Mouse (Mus musculus) liver, embryonic 14.5 days (tissue): ENCODE results near the gene Rmdn2. TPM values are rescaled to one million over a fixed set of nuclear protein-coding genes. Genes with fewer than 3 reads are reported as not detected.
A peak's percentile ranks its signal among the peaks of the same experiment; 100 is the strongest.

Experiments
- ATAC-seq: fragments of 200-750 bp; cut with Nextera tagmentation; 2 replicates; pipeline ENCODE4 v1.8.0; 2017; ENCODE audit warnings: moderate number of reproducible peaks, mild to moderate bottlenecking, moderate library complexity; ENCODE audit not compliant: insufficient read depth
- DNase-seq, 3 experiments: peaks; one replicate each; pipeline ENCODE4 v3.0.0-alpha.2; 2012 to 2013; ENCODE audit warnings: low read depth in 3 of 3, low spot score in 3 of 3
- H3K27ac ChIP-seq: fragments of 300-500 bp; sonication (generic); 2 replicates; pipeline ENCODE4 v1.5.1; 2014; ENCODE audit warnings: moderate library complexity, mild to moderate bottlenecking, control low read depth, inconsistent platforms
- H3K27me3 ChIP-seq: fragments of 300-500 bp; sonication (generic); 2 replicates; pipeline ENCODE4 v1.6.1; 2014; ENCODE audit warnings: mild to moderate bottlenecking, low read length, moderate library complexity; ENCODE audit not compliant: control insufficient read depth, insufficient read depth
- H3K36me3 ChIP-seq: fragments of 300-500 bp; sonication (generic); replicated peaks from 2 replicates; pipeline ENCODE4 v1.6.1; 2014; ENCODE audit warnings: low read depth; ENCODE audit not compliant: control insufficient read depth, insufficient read depth
- H3K4me1 ChIP-seq, 2 experiments: fragments of 200-500 bp in 1 of 2; fragments of 300-500 bp in 1 of 2; sonication (generic) in 1 of 2; replicated peaks; 2 replicates each; pipeline ENCODE4 v1.6.1; 2012 to 2014; ENCODE audit warnings: antibody characterized with exemption in 1 of 2, inconsistent platforms in 1 of 2, low read length in 1 of 2; ENCODE audit not compliant: control insufficient read depth in 2 of 2, insufficient read depth in 2 of 2
- H3K4me2 ChIP-seq: fragments of 300-500 bp; sonication (generic); 2 replicates; pipeline ENCODE4 v1.6.1; 2014; ENCODE audit warnings: low read depth, mild to moderate bottlenecking, control low read depth, moderate library complexity
- H3K4me3 ChIP-seq, 2 experiments: fragments of 200-500 bp in 1 of 2; fragments of 300-500 bp in 1 of 2; sonication (generic) in 1 of 2; 2 replicates each; pipeline ENCODE4 v1.5.1; 2012 to 2014; ENCODE audit warnings: low read depth in 2 of 2, low read length in 2 of 2, mild to moderate bottlenecking in 2 of 2, control low read depth in 1 of 2, inconsistent platforms in 1 of 2, moderate library complexity in 1 of 2; ENCODE audit not compliant: insufficient read depth in 1 of 2
- H3K9ac ChIP-seq: fragments of 300-500 bp; sonication (generic); replicated peaks from 2 replicates; pipeline ENCODE4 v1.6.1; 2014; ENCODE audit warnings: mild to moderate bottlenecking, control low read depth, moderate library complexity
- H3K9me3 ChIP-seq: fragments of 300-500 bp; sonication (generic); 2 replicates; pipeline ENCODE4 v1.6.1; 2016; ENCODE audit warnings: low read length, mixed read lengths; ENCODE audit not compliant: control insufficient read depth
- CTCF ChIP-seq: IDR thresholded peaks from 2 replicates; pipeline ENCODE4 v1.5.1; 2016; ENCODE audit warnings: antibody characterized with exemption, low read depth, control low read depth
- EP300 ChIP-seq: IDR thresholded peaks from 2 replicates; pipeline ENCODE4 v1.6.1; 2016; ENCODE audit warnings: antibody characterized with exemption, low read depth
- WGBS: fragments of 180-500 bp; shearing (Covaris S2); extraction: QIAGEN DNeasy Blood & Tissue Kit; methylation state at CpG from one replicate; pipeline ENCODE4 v1.1.7; 2014; ENCODE audit not compliant: insufficient replicate concordance; 5-methylcytosine and 5-hydroxymethylcytosine counted together
- polyA plus RNA-seq, 2 experiments: library from polyadenylated mRNA; depleted of rRNA in 1 of 2; stranded (reverse) in 1 of 2; unstranded in 1 of 2; fragments of >200 nt; fragmentation: Nextera tagmentation in 1 of 2; extraction: Ambion mirVana in 1 of 2; gene quantifications; 2 replicates each; pipeline versions ENCODE4 v1.2.1 to v1.2.3; 2012 to 2014

Rmdn2 gene
- polyA plus RNA-seq, 2 experiments, result 2.2 to 3.1 TPM

DNA sequence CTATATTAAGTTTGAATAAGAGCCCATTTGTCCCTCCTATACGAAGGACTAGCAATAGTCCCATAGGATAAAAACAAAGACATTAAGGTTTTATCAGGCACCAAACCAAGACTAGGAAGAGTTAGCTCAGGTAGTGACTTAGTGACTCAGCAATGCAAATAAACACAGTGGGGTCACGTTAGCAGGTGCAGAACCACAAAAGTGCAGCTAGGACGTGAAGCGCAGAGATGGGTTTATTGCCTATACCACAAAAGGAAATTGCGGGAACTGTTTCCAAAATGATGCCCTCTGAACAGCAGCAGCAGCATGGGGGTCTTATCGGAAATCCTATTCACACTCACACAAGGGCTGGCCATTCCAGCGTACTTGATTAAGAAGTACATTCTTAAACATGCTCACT lies 8.2 kb upstream of the Rmdn2 start:
- no peaks in the 10 kb centered on the region for H3K9me3 ChIP-seq
- H3K4me3 ChIP-seq, result no peak overlapping the region
- DNase-seq (no peak), ATAC-seq (no peak)
- H3K4me1 ChIP-seq, result 0 out of 4 replicates have a peak, but pooled peaks cover 0 to 2% of the 10 kb centered on the region in 2 experiments
- no peaks in the 10 kb centered on the region for H3K36me3 ChIP-seq
- H3K27me3 ChIP-seq, result no peaks in the 10 kb centered on the region
- no peak overlapping the region for H3K9ac ChIP-seq
- 56% methylated on average over 7 of the region's 7 CpGs for WGBS
- TF ChIP-seq EP300, result no peak
- no peak for TF ChIP-seq CTCF
- no peak overlapping the region for H3K4me2 ChIP-seq
- H3K27ac ChIP-seq, result no peak overlapping the region

DNA sequence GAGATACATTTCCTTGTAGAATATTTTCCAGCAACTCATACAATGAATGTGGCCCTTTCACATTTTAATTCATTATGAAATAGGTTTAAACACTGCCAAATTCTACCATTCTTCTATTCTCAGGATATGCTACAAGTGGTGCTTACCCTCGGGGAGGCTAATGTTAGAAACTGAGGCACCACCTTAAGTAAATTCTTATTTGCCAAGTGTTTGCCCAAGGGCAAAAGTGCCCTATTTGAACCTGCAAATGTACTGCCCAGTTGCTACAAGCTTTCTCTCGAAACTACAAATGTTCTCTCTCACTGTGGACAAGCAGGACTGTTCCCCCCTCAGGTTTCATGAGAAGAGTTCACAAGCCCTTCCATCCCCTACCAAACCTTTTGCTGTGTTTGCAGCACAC lies 5.9 kb upstream of the Rmdn2 start:
- H3K4me2 ChIP-seq, result no peak overlapping the region
- H3K9me3 ChIP-seq, result no peaks in the 10 kb centered on the region
- peaks cover 0 to 2% of the 10 kb centered on the region in 2 experiments; a peak in 2 of 4 replicates for H3K4me1 ChIP-seq
- DNase-seq (no peak), ATAC-seq (no peak)
- no peak for TF ChIP-seq CTCF
- TF ChIP-seq EP300, result no peak
- H3K9ac ChIP-seq, result no peak overlapping the region
- no peaks in the 10 kb centered on the region for H3K36me3 ChIP-seq
- no peaks in the 10 kb centered on the region for H3K27me3 ChIP-seq
- no peak overlapping the region for H3K4me3 ChIP-seq
- no peak overlapping the region for H3K27ac ChIP-seq
- 38% methylated on average over 2 of the region's 2 CpGs for WGBS

DNA sequence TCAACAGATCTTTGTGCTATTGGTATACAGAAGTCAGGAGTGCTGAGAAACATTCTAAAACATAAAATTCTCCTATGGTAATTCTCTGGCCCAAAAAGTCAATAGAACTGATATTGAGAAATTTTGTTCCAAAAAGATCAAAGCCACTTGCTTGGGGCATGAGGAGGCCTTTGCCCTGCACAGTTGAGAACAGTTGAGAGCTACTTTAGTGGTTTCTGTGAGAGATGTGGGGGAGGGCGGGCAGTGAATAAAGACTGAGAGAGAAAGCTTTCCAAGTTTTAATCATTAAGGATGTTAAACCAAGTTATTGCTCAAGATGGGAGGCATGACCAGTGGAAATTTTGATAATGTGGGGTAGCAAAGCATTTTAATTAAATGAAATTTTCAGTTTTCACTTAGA lies 2.0 kb upstream of the Rmdn2 start:
- DNase-seq, result no peak
- TF ChIP-seq EP300 (no peak), CTCF (no peak)
- Histone ChIP-seq H3K4me1 (peaks cover 0 to 4% of the 10 kb centered on the region in 2 experiments; a peak in 3 of 4 replicates), H3K4me2 (no peak overlapping the region), H3K4me3 (no peak overlapping the region), H3K9me3 (no peaks in the 10 kb centered on the region), H3K36me3 (no peaks in the 10 kb centered on the region), H3K27ac (no peak overlapping the region), H3K27me3 (no peaks in the 10 kb centered on the region), H3K9ac (no peak overlapping the region)
- WGBS, result 39% methylated on average over 1 of the region's 1 CpGs
- no peak for ATAC-seq

DNA sequence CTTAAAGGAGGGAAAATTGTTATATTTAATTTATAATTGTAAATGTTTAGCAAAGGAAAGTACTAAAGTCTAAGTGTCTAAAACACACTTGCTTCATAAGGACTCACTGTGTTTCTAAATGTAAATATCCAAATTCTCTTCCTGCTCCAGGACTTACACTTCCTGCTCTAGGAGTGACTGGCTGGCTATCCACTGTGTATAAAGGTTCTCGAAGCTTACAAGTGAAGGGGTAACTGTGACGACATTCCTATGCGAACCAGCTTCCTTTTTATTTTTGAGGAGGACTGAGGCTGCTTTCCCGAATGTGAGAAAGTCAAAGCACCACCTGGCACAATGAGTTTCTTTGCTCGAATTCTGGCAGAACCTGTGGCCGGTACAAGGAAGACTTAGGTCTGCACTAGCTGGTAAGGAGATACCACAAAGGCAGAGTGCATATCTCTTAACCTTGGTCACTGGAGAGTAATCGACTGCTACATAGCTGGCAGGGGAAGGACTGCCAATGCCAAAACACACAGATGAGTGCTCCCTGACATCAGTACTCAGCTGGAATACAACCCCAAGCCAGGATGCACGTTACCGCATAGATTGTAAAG lies 1.4 kb upstream of the Rmdn2 start:
- 57% methylated on average over 9 of the region's 9 CpGs for WGBS
- no peak for DNase-seq
- no peak overlapping the region for H3K9ac ChIP-seq

DNA sequence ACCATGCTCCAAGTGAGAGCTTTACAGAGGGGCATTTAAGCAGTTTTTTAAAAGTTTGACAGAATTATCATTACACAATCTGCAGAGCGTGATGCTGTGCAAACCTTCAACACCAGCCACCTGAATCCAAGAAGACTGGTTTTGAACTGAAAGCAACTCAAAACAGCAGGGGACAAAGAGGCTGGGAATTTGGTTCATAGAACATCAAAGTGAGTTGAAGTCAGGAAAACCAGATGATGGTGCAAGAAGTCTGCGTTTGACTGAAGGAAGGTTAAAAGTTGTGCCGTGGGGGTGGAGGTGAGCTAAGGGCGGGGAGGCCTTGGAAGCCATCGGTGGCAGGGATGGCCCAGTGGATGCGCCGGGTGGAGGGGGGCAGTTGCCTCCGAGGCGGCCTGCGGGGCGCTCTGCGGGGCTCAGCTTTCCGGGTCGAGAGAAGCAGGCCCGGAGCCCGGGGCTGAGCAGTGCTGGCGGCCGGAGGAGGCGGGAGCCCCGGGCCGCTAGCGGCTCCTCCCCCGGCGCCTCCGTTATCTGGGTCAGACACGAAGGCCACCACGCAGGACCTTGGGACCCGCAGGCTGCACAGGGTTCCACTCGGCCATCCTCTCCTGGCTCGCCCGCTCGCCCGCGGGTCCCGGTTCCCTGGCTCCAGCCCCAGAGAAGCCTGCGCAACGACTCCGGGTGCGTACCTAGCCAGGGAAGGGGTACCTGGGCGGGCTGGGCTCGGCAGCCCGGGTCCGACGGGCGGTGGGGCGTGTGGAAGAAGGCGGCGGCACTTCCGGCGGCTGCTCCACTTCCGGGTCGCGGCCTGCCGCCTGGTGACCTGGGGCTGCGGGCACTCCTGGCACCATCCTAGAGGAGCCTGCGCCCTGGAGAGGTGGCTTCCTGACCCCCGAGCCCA lies 3.3 kb downstream of the Rmdn2 start:
- 2% methylated on average over 57 of the region's 57 CpGs for WGBS
- peak overlapping the region; percentile 78 to 90 for H3K4me3 ChIP-seq

More for the DNA sequence above, 1.4 kb upstream of the Rmdn2 start:
- H3K9me3 ChIP-seq, result no peaks in the 10 kb centered on the region
- H3K27ac ChIP-seq, result no peak overlapping the region
- peaks cover 0 to 6% of the 10 kb centered on the region in 2 experiments; a peak in 3 of 4 replicates for H3K4me1 ChIP-seq
- ATAC-seq, result no peak
- no peaks in the 10 kb centered on the region for H3K27me3 ChIP-seq
- H3K36me3 ChIP-seq, result no peaks in the 10 kb centered on the region
- H3K4me3 ChIP-seq, result no peak overlapping the region
- no peak overlapping the region for H3K4me2 ChIP-seq
- no peak for TF ChIP-seq EP300
- no peak for TF ChIP-seq CTCF

More for the DNA sequence above, 3.3 kb downstream of the Rmdn2 start:
- no peaks in the 10 kb centered on the region for H3K9me3 ChIP-seq
- peaks cover 0 to 8% of the 10 kb centered on the region in 2 experiments; a peak in 3 of 4 replicates for H3K4me1 ChIP-seq
- no peaks in the 10 kb centered on the region for H3K27me3 ChIP-seq
- DNase-seq (peak; percentile 36 to 42 (median 41)), ATAC-seq (peak; percentile 95)
- TF ChIP-seq CTCF, result no peak
- TF ChIP-seq EP300, result no peak
- no peaks in the 10 kb centered on the region for H3K36me3 ChIP-seq
- peak overlapping the region; percentile 84 for H3K4me2 ChIP-seq
- peak overlapping the region; percentile 27 for H3K27ac ChIP-seq
- peak overlapping the region; percentile 71 for H3K9ac ChIP-seq
